Mouse (Mus musculus): Measurements from ENCODE around the gene Caskin2. TPM values are rescaled to one million over a fixed set of nuclear protein-coding genes. Genes with fewer than 3 reads are reported as not detected.
A peak's percentile ranks its signal among the peaks of the same experiment; 100 is the strongest.
"Not testable (repeated sequence)": the region's sequence is repeated elsewhere in the genome, so short reads cannot be mapped to it uniquely, and the experiment has no call there.

The Caskin2 gene
- polyA plus RNA-seq (2012; ENCODE audit: insufficient read depth, insufficient read length, missing spikeins): 3.9 and 5.6 TPM in 2 replicates

DNA sequence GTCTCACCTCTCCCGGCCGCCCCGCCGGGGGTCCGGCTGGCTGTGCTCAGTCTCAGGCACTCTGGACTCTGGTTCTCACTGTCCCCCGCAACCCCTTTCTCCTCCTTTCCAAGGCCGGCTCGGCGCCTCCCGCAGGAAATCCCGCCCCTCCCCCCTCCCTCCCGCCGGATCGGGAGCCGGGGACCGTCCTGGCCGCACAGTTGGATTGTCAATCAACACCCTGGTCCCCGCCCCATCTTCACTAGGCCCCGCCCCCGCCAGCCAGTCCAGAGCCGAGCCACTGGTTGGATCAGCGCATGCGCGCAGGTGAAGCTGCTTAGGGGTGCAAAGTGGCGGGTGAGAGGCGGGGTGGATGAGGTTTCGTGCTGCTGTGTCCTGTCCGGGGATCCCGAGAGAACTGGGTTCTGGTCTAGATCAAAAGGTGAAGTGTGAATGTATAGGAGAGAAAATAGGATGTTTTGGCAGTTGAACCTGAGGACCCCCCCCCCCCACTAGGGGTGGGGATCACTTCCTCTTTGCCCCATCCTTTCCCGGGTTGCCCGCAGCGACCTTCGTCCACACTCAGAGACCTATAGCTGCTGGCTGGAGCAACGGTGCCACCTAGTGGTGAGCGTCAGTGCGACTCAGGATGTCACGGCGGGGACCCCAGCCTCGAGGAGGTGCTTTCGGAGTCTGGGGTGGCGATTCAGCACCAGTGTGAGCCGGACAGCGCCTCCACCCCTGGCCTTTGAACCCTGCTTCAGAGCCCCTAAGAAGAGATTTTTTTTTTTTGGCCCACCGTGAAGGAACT lies at the start of gene Caskin2:
Gene Caskin2, minus strand, starts transcription at position 133 of the 790 bp plus-strand sequence.
- Histone ChIP-seq H3K4me1 (ENCODE audit: control insufficient read depth, insufficient read depth, low read length) (peaks cover 9% of the 10 kb centered on the region; the same call in 1 of the 2 replicates), H3K27ac (ENCODE audit: insufficient read depth, low read depth, low read length) (no peak within 1 kb of the TSS), H3K4me3 (ENCODE audit: insufficient read depth, low read length) (peak within 1 kb of the TSS; percentile 96)
- TF ChIP-seq POLR2A (IDR thresholded peaks at IDR 0.05; ENCODE audit: borderline replicate concordance, low read depth, low read length) (no peak), CTCF (IDR thresholded peaks at IDR 0.05; ENCODE audit: low read depth, low read length) (peak; percentile 74)

GRCm38 (mm10) chr11:115859143-115859945 lies 45.9 kb upstream of the Caskin2 start:
- Histone ChIP-seq H3K4me3 (ENCODE audit: insufficient read depth, low read length) (peak overlapping the region; percentile 28; the same call in 1 of the 2 replicates), H3K27ac (ENCODE audit: insufficient read depth, low read depth, low read length) (no peak overlapping the region), H3K4me1 (ENCODE audit: control insufficient read depth, insufficient read depth, low read length) (no peaks in the 10 kb centered on the region)
- TF ChIP-seq POLR2A (IDR thresholded peaks at IDR 0.05; ENCODE audit: borderline replicate concordance, low read depth, low read length) (no peak), CTCF (IDR thresholded peaks at IDR 0.05; ENCODE audit: low read depth, low read length) (peak; percentile 61)

DNA sequence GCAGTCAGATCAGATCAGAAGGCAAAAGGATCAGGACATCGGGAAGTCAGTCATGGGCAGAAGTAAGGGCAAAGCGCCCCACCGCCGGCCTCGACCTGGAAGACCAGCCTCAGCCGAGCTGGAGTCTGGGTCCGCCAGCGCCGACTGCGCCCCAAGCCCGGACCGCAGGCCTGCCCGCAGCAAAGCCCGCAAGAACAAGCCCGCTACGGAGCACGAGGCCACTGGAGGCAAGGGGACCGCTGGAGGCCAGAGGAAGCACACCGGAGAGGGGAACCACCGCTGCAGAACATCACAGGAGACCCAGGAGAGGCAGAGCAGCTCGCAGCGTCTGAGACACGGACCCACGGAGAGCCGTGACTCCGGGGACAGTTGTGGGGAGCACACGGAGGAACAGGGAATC lies 44.9 kb upstream of the Caskin2 start, which contains the start of gene Myo15b:
Gene Myo15b, plus strand, starts transcription at position 53 of the 400 bp plus-strand sequence.
- no peak within 1 kb of the TSS for H3K27ac ChIP-seq (ENCODE audit: insufficient read depth, low read depth, low read length)
- TF ChIP-seq CTCF (IDR thresholded peaks at IDR 0.05; ENCODE audit: low read depth, low read length) (no peak), POLR2A (IDR thresholded peaks at IDR 0.05; ENCODE audit: borderline replicate concordance, low read depth, low read length) (no peak)
- peak within 1 kb of the TSS; percentile 28; the same call in 1 of the 2 replicates for H3K4me3 ChIP-seq (ENCODE audit: insufficient read depth, low read length)
- no peaks in the 10 kb centered on the region for H3K4me1 ChIP-seq (ENCODE audit: control insufficient read depth, insufficient read depth, low read length)

GRCm38 (mm10) chr11:115857936-115858335 lies 44.5 kb upstream of the Caskin2 start:
- Histone ChIP-seq H3K27ac (ENCODE audit: insufficient read depth, low read depth, low read length) (no peak overlapping the region), H3K4me1 (ENCODE audit: control insufficient read depth, insufficient read depth, low read length) (no peaks in the 10 kb centered on the region), H3K4me3 (ENCODE audit: insufficient read depth, low read length) (no peak overlapping the region)
- TF ChIP-seq POLR2A (IDR thresholded peaks at IDR 0.05; ENCODE audit: borderline replicate concordance, low read depth, low read length) (no peak), CTCF (IDR thresholded peaks at IDR 0.05; ENCODE audit: low read depth, low read length) (no peak)

GRCm38 (mm10) chr11:115857146-115857545 lies 43.7 kb upstream of the Caskin2 start:
- H3K4me1 ChIP-seq (ENCODE audit: control insufficient read depth, insufficient read depth, low read length); H3K4me3 ChIP-seq (ENCODE audit: insufficient read depth, low read length); H3K27ac ChIP-seq (ENCODE audit: insufficient read depth, low read depth, low read length): not testable (repeated sequence)

- TF ChIP-seq POLR2A (IDR thresholded peaks at IDR 0.05; ENCODE audit: borderline replicate concordance, low read depth, low read length) (no peak), CTCF (IDR thresholded peaks at IDR 0.05; ENCODE audit: low read depth, low read length) (no peak)
- Histone ChIP-seq H3K4me1 (ENCODE audit: control insufficient read depth, insufficient read depth, low read length) (no peaks in the 10 kb centered on the region), H3K4me3 (ENCODE audit: insufficient read depth, low read length) (no peak overlapping the region), H3K27ac (ENCODE audit: insufficient read depth, low read depth, low read length) (no peak overlapping the region)
Measured at GRCm38 (mm10) chr11:115854674-115855073, 41.2 kb upstream of the Caskin2 start.

DNA sequence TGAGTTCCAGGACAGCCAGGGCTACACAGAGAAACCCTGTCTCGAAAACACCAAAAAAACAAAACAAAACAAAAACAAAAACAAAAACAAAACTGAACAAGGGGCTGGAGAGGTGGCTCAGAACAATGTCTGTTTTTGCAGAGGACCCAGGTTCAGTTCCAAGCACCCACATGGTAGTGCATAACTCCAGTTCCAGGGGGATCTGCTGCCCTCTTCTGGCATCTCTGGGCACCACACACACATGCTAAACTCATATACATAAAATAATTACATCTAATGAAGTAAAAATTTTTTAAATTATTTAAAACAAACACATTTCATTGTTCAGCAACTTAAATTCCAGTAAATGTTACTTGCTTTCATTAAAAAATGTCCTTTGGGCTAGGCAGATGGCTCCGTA lies 32.4 kb upstream of the Caskin2 start:
- H3K4me3 ChIP-seq (ENCODE audit: insufficient read depth, low read length): no peak overlapping the region
- H3K4me1 ChIP-seq (ENCODE audit: control insufficient read depth, insufficient read depth, low read length): no peaks in the 10 kb centered on the region
- H3K27ac ChIP-seq (ENCODE audit: insufficient read depth, low read depth, low read length): no peak overlapping the region
- TF ChIP-seq POLR2A (IDR thresholded peaks at IDR 0.05; ENCODE audit: borderline replicate concordance, low read depth, low read length): no peak
- TF ChIP-seq CTCF (IDR thresholded peaks at IDR 0.05; ENCODE audit: low read depth, low read length): no peak

DNA sequence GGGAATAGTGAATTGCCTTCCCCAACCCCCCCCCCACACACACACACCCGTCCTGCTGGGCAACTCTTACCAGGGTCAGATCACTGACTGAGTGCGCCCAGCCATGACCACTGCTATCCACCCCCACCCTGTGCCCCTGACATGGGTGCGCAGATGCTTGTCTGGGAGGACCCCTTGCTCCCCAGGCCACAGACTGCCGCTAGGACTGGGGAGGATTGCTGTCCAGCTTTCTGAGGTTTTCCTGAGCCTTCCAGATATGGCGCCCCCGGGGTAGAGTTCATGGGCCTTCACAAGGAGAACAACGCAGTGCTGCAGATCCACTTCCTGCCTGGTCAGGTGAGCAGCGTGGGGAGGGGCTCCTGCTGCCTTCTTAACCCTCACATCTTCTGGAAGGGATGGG lies 30.8 kb upstream of the Caskin2 start:
- Histone ChIP-seq H3K4me1 (ENCODE audit: control insufficient read depth, insufficient read depth, low read length) (no peaks in the 10 kb centered on the region), H3K4me3 (ENCODE audit: insufficient read depth, low read length) (no peak overlapping the region), H3K27ac (ENCODE audit: insufficient read depth, low read depth, low read length) (no peak overlapping the region)
- TF ChIP-seq CTCF (IDR thresholded peaks at IDR 0.05; ENCODE audit: low read depth, low read length): no peak
- no peak for TF ChIP-seq POLR2A (IDR thresholded peaks at IDR 0.05; ENCODE audit: borderline replicate concordance, low read depth, low read length)

DNA sequence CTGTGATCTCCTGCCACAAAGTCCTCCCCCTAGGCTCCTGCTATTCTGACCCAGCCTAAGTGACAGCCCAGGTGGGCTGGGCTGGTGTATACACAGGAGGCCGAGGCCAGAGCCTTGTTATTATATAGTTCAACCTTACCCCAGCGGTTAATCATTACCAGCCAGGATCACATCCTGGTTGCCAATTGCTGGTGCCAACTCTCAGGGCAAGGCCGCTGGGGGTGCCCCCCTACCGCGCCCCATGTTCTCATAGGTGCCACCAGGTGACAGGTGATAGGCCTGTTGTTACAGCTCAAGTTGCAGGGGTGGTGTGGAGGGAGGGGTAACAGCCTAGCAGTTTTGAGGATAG lies 30.4 kb upstream of the Caskin2 start:
- Histone ChIP-seq H3K4me1 (ENCODE audit: control insufficient read depth, insufficient read depth, low read length) (no peaks in the 10 kb centered on the region), H3K27ac (ENCODE audit: insufficient read depth, low read depth, low read length) (no peak overlapping the region), H3K4me3 (ENCODE audit: insufficient read depth, low read length) (no peak overlapping the region)
- TF ChIP-seq POLR2A (IDR thresholded peaks at IDR 0.05; ENCODE audit: borderline replicate concordance, low read depth, low read length): no peak
- TF ChIP-seq CTCF (IDR thresholded peaks at IDR 0.05; ENCODE audit: low read depth, low read length): no peak
